In the genomic region with DNA sequence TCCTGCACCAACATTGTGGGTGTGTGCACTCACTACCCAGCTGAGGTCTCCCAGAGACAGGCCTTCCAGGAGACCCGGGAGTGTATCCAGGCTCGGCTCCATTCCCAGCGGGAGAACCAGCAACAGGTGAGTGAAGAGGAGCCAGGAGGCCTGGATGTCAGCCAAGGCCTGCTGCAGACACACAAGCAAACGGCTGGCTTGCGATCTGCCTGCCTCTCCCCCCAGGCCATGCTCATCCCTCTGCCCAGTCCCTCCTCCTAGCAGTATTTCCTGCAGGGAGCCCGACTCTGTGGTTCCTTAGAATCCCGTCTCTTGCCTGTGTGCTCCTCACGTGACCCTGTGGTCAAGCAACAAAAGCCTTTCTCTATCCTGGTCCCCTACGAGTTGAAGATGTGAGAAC, we compare ENCODE assay signal across 10 mouse cellular contexts.
DNase-seq lines count a peak whose midpoint lies in the region; ATAC-seq and TF ChIP-seq lines count a peak whose summit lies in the region.
"Had no signal": no experiment of that assay in that cellular context is flagged by ENCODE, and none has a peak within 500 bp of the region (broad histone marks: within the 10 kb centered on the region; RNA-seq: fewer than 3 reads in every experiment).

No protein-coding gene starts in this region.

- H3K4me1 ChIP-seq in embryonic facial prominence, embryonic 15.5 days: peaks cover 9% of the 10 kb centered on the region
- no peaks in the 10 kb centered on the region for H3K4me1 ChIP-seq in limb, embryonic 14.5 days (ENCODE audit: control insufficient read depth, insufficient read depth, low read length)
- no peaks in the 10 kb centered on the region for H3K4me1 ChIP-seq in lung, postnatal 0 days (ENCODE audit: insufficient read depth, low read depth, low read length)

- ATAC-seq in embryonic facial prominence, embryonic 15.5 days (ENCODE audit: insufficient number of reproducible peaks, low FRiP score, low TSS enrichment, low read depth): peak; percentile 61
- no peak for ATAC-seq in limb, embryonic 14.5 days (ENCODE audit: low FRiP score, low read depth)
- ATAC-seq in lung, postnatal 0 days: no peak
- ATAC-seq in monocyte, adult 5-6 weeks (replicated peaks; ENCODE audit: insufficient number of reproducible peaks, low FRiP score, low TSS enrichment, poor library complexity, severe bottlenecking): no peak

- no peak overlapping the region for H3K27ac ChIP-seq in embryonic facial prominence, embryonic 15.5 days (replicated peaks)
- no peak overlapping the region for H3K27ac ChIP-seq in limb, embryonic 14.5 days (replicated peaks; ENCODE audit: low read depth, low read length)
- H3K27ac ChIP-seq in lung, postnatal 0 days (ENCODE audit: low read length): no peak overlapping the region
- H3K27ac ChIP-seq: neural tube, embryonic 12.5 days had no signal

- peak; percentile 30 for DNase-seq in kidney, adult 9 months
- DNase-seq in kidney, postnatal 10 days: no peak
- DNase-seq in brain, embryonic 14.5 days (ENCODE audit: low read depth): peak; percentile 77
- peak; percentile 38 for DNase-seq in limb, embryonic 14.5 days (ENCODE audit: low spot score)
- DNase-seq in lung, postnatal 0 days (ENCODE audit: low spot score): no peak
- DNase-seq in urinary bladder, postnatal 36 days (ENCODE audit: low spot score in 2 of 2): no peak

- no peak overlapping the region for H3K4me3 ChIP-seq in embryonic facial prominence, embryonic 15.5 days (replicated peaks)
- H3K4me3 ChIP-seq in limb, embryonic 14.5 days (replicated peaks; ENCODE audit: low read length): no peak overlapping the region
- H3K4me3 ChIP-seq in lung, postnatal 0 days (ENCODE audit: low read depth, low read length): no peak overlapping the region
- H3K4me3 ChIP-seq: erythroblast, embryonic 14.5 days; neural tube, embryonic 12.5 days had no signal

- 19% methylated on average over 9 of the region's 9 CpGs for WGBS in embryonic facial prominence, embryonic 15.5 days
- WGBS in limb, embryonic 14.5 days: 40% methylated on average over 9 of the region's 9 CpGs
- 37% methylated on average over 9 of the region's 9 CpGs for whole genome bisulfite sequencing in lung, postnatal 0 days

- no peak overlapping the region for H3K9ac ChIP-seq in embryonic facial prominence, embryonic 15.5 days
- H3K9ac ChIP-seq in limb, embryonic 14.5 days (ENCODE audit: low read depth, low read length, severe bottlenecking): no peak overlapping the region
- H3K9ac ChIP-seq in lung, postnatal 0 days (replicated peaks; ENCODE audit: low read depth): no peak overlapping the region
- H3K9ac ChIP-seq: neural tube, embryonic 12.5 days had no signal

- H3K9me3 ChIP-seq in embryonic facial prominence, embryonic 15.5 days (replicated peaks): no peaks in the 10 kb centered on the region
- no peaks in the 10 kb centered on the region for H3K9me3 ChIP-seq in limb, embryonic 14.5 days (ENCODE audit: control insufficient read depth, low read length)
- no peaks in the 10 kb centered on the region for H3K9me3 ChIP-seq in lung, postnatal 0 days (ENCODE audit: low read length)
- H3K9me3 ChIP-seq: neural tube, embryonic 12.5 days had no signal

- H3K36me3 ChIP-seq in embryonic facial prominence, embryonic 15.5 days: no peaks in the 10 kb centered on the region
- no peaks in the 10 kb centered on the region for H3K36me3 ChIP-seq in limb, embryonic 14.5 days (ENCODE audit: control insufficient read depth, insufficient read depth, low read length)
- no peaks in the 10 kb centered on the region for H3K36me3 ChIP-seq in lung, postnatal 0 days (ENCODE audit: insufficient read depth, low read length)
- H3K36me3 ChIP-seq: neural tube, embryonic 12.5 days had no signal

- no peak for TF ChIP-seq CTCF in brain, embryonic 14.5 days (IDR thresholded peaks at IDR 0.05; ENCODE audit: borderline replicate concordance, extremely low read depth, insufficient read depth, insufficient read length)
- no peak for TF ChIP-seq CTCF in lung, postnatal 0 days (IDR thresholded peaks at IDR 0.05)

- TF ChIP-seq POLR2A in brain, embryonic 14.5 days (IDR thresholded peaks at IDR 0.05; ENCODE audit: borderline replicate concordance, extremely low read depth, insufficient read depth, insufficient read length, poor library complexity, severe bottlenecking): no peak
- TF ChIP-seq POLR2A in limb, embryonic 14.5 days (IDR thresholded peaks at IDR 0.05; ENCODE audit: borderline replicate concordance, extremely low read depth, insufficient read depth, insufficient read length): no peak

- H3K27me3 ChIP-seq in embryonic facial prominence, embryonic 15.5 days: no peaks in the 10 kb centered on the region
- no peaks in the 10 kb centered on the region for H3K27me3 ChIP-seq in limb, embryonic 14.5 days (ENCODE audit: control insufficient read depth, insufficient read depth, low read length)
- H3K27me3 ChIP-seq in lung, postnatal 0 days (replicated peaks; ENCODE audit: insufficient read depth, low read length): no peaks in the 10 kb centered on the region
- H3K27me3 ChIP-seq: neural tube, embryonic 12.5 days had no signal

- no peak for TF ChIP-seq EP300 in lung, postnatal 0 days (IDR thresholded peaks at IDR 0.05)

- H3K4me2 ChIP-seq in embryonic facial prominence, embryonic 15.5 days (replicated peaks): no peak overlapping the region
- no peak overlapping the region for H3K4me2 ChIP-seq in limb, embryonic 14.5 days (replicated peaks; ENCODE audit: low read depth, low read length, severe bottlenecking)
- H3K4me2 ChIP-seq in lung, postnatal 0 days (replicated peaks; ENCODE audit: low read depth, low read length): no peak overlapping the region
- H3K4me2 ChIP-seq: neural tube, embryonic 12.5 days had no signal

Comparison
In these comparisons a context has a peak if more than half of its experiments do, and no peak if none do; other contexts are left out.
1. DNase-seq: peak in kidney, adult 9 months (single experiment), brain, embryonic 14.5 days (single experiment) and limb, embryonic 14.5 days (single experiment); none in kidney, postnatal 10 days (single experiment), lung, postnatal 0 days (single experiment) and urinary bladder, postnatal 36 days (0 of 2).